Mouse (Mus musculus) midbrain, embryonic 11.5 days (tissue): ENCODE measurements around the gene Efcab5. TPM values are rescaled to one million over a fixed set of nuclear protein-coding genes. Genes with fewer than 3 reads are reported as not detected.
A peak's percentile ranks its signal among the peaks of the same experiment; 100 is the strongest.
"Not testable (repeated sequence)": the region's sequence is repeated elsewhere in the genome, so short reads cannot be mapped to it uniquely, and the experiment has no call there.

ENCODE experiments used
- ATAC-seq: fragments of 200-750 bp; cut with Nextera tagmentation; 2 replicates; pipeline ENCODE4 v1.8.0; 2017; ENCODE audit warnings: moderate TSS enrichment, moderate library complexity; ENCODE audit not compliant: low FRiP score
- DNase-seq: peaks from one replicate; pipeline ENCODE4 v3.0.0; 2015; ENCODE audit warnings: low spot score; ENCODE audit errors: missing footprints
- H3K27ac ChIP-seq: fragments of 300-500 bp; sonication (generic); 2 replicates; pipeline ENCODE4 v1.5.1; 2014; ENCODE audit warnings: low read depth, low read length
- H3K27me3 ChIP-seq: fragments of 300-500 bp; sonication (generic); 2 replicates; pipeline ENCODE4 v1.6.1; 2014; ENCODE audit warnings: mild to moderate bottlenecking, low read length, moderate library complexity, mixed read lengths; ENCODE audit not compliant: control insufficient read depth, insufficient read depth
- H3K36me3 ChIP-seq: fragments of 300-500 bp; sonication (generic); 2 replicates; pipeline ENCODE4 v1.6.1; 2014; ENCODE audit warnings: mild to moderate bottlenecking, low read length, moderate library complexity, mixed read lengths; ENCODE audit not compliant: control insufficient read depth, insufficient read depth
- H3K4me1 ChIP-seq: fragments of 300-500 bp; sonication (generic); 2 replicates; pipeline ENCODE4 v1.6.1; 2014; ENCODE audit warnings: low read length; ENCODE audit not compliant: control insufficient read depth, insufficient read depth
- H3K4me2 ChIP-seq: fragments of 300-500 bp; sonication (generic); 2 replicates; pipeline ENCODE4 v1.6.1; 2014; ENCODE audit warnings: mild to moderate bottlenecking, moderate library complexity
- H3K4me3 ChIP-seq: fragments of 300-500 bp; sonication (generic); 2 replicates; pipeline ENCODE4 v1.5.1; 2014; ENCODE audit warnings: low read depth, low read length
- H3K9ac ChIP-seq: fragments of 300-500 bp; sonication (generic); 2 replicates; pipeline ENCODE4 v1.6.1; 2014; ENCODE audit warnings: low read length
- H3K9me3 ChIP-seq: fragments of 300-500 bp; sonication (generic); 2 replicates; pipeline ENCODE4 v1.6.1; 2016; ENCODE audit warnings: low read length; ENCODE audit not compliant: control insufficient read depth
- WGBS: fragments of 180-500 bp; shearing (Covaris S2); extraction: QIAGEN DNeasy Blood & Tissue Kit; methylation state at CpG from one replicate; pipeline ENCODE4 v1.1.7; 2014; 5-methylcytosine and 5-hydroxymethylcytosine counted together
- polyA plus RNA-seq: library from polyadenylated mRNA; unstranded; fragments of >200 nt; fragmentation: Nextera tagmentation; extraction: Ambion mirVana; gene quantifications from 2 replicates; pipeline ENCODE4 v1.2.1, GENCODE M21; 2014

Gene Efcab5
- polyA plus RNA-seq, 1 experiment from 2014 or later = 0.25 TPM

GRCm38 (mm10) chr11:77128562-77128961, 60.2 kb downstream of the Efcab5 start:
- Histone ChIP-seq H3K27ac (no peak overlapping the region), H3K4me2 (no peak overlapping the region)
- WGBS = 86% methylated on average over 3 of the region's 3 CpGs

GRCm38 (mm10) chr11:77111141-77111540, 77.6 kb downstream of the Efcab5 start:
- no peak overlapping the region for H3K4me2 ChIP-seq
- no peaks in the 10 kb centered on the region for H3K4me1 ChIP-seq
- no peak overlapping the region for H3K27ac ChIP-seq
- no peak overlapping the region for H3K4me3 ChIP-seq
- DNase-seq (no peak), ATAC-seq (no peak)
- H3K36me3 ChIP-seq = no peaks in the 10 kb centered on the region
- no peaks in the 10 kb centered on the region for H3K27me3 ChIP-seq
- H3K9ac ChIP-seq = no peak overlapping the region
- no peaks in the 10 kb centered on the region for H3K9me3 ChIP-seq
- WGBS = 88% methylated on average over 6 of the region's 6 CpGs

More at GRCm38 (mm10) chr11:77128562-77128961, 60.2 kb downstream of the Efcab5 start:
- Histone ChIP-seq H3K4me3 (no peak overlapping the region), H3K4me1 (no peaks in the 10 kb centered on the region), H3K36me3 (no peaks in the 10 kb centered on the region), H3K9me3 (no peaks in the 10 kb centered on the region), H3K9ac (no peak overlapping the region), H3K27me3 (no peaks in the 10 kb centered on the region)
- DNase-seq (no peak), ATAC-seq (no peak)

- Histone ChIP-seq H3K9ac (no peak overlapping the region), H3K4me3 (no peak overlapping the region), H3K4me2 (no peak overlapping the region), H3K27me3 (no peaks in the 10 kb centered on the region), H3K9me3 (no peaks in the 10 kb centered on the region), H3K36me3 (no peaks in the 10 kb centered on the region), H3K27ac (no peak overlapping the region), H3K4me1 (no peaks in the 10 kb centered on the region)
- 93% methylated on average over 6 of the region's 6 CpGs for WGBS
- DNase-seq (no peak), ATAC-seq (no peak)
These were observed 80.3 kb downstream of the Efcab5 start for GRCm38 (mm10) chr11:77108442-77108841.

- H3K27me3 ChIP-seq, H3K4me2 ChIP-seq, H3K36me3 ChIP-seq, H3K9ac ChIP-seq, H3K4me3 ChIP-seq, ATAC-seq, H3K9me3 ChIP-seq, H3K27ac ChIP-seq, DNase-seq, H3K4me1 ChIP-seq: not testable (repeated sequence)
- WGBS = 76% methylated on average over 12 of the region's 12 CpGs
These were observed 80.9 kb downstream of the Efcab5 start for GRCm38 (mm10) chr11:77107872-77108271.

- 94% methylated on average over 6 of the region's 6 CpGs for WGBS
- no peak overlapping the region for H3K9ac ChIP-seq
- ATAC-seq (no peak), DNase-seq (no peak)
- no peak overlapping the region for H3K27ac ChIP-seq
- no peaks in the 10 kb centered on the region for H3K4me1 ChIP-seq
- no peaks in the 10 kb centered on the region for H3K27me3 ChIP-seq
- H3K4me2 ChIP-seq = no peak overlapping the region
- H3K4me3 ChIP-seq = no peak overlapping the region
- H3K9me3 ChIP-seq = no peaks in the 10 kb centered on the region
- H3K36me3 ChIP-seq = no peaks in the 10 kb centered on the region
These were observed 81.8 kb downstream of the Efcab5 start for GRCm38 (mm10) chr11:77106961-77107360.

GRCm38 (mm10) chr11:77100137-77100937, 88.4 kb downstream of the Efcab5 start:
- H3K36me3 ChIP-seq = no peaks in the 10 kb centered on the region
- WGBS = 16% methylated on average over 10 of the region's 10 CpGs
- H3K4me2 ChIP-seq = no peak overlapping the region
- no peaks in the 10 kb centered on the region for H3K4me1 ChIP-seq
- ATAC-seq (peak; percentile 54; the same call in 1 of the 2 replicates), DNase-seq (peak; percentile 99)
- H3K9me3 ChIP-seq = no peaks in the 10 kb centered on the region
- H3K27ac ChIP-seq = no peak overlapping the region
- no peak overlapping the region for H3K9ac ChIP-seq
- no peak overlapping the region for H3K4me3 ChIP-seq
- H3K27me3 ChIP-seq = no peaks in the 10 kb centered on the region

GRCm38 (mm10) chr11:77098332-77098972, 90.3 kb downstream of the Efcab5 start:
- WGBS = 79% methylated on average over 19 of the region's 19 CpGs
- no peak overlapping the region for H3K27ac ChIP-seq
- ATAC-seq (no peak), DNase-seq (no peak)
- H3K4me1 ChIP-seq = no peaks in the 10 kb centered on the region
- no peaks in the 10 kb centered on the region for H3K27me3 ChIP-seq
- H3K4me2 ChIP-seq = no peak overlapping the region
- no peaks in the 10 kb centered on the region for H3K9me3 ChIP-seq
- H3K36me3 ChIP-seq = no peaks in the 10 kb centered on the region
- H3K4me3 ChIP-seq = no peak overlapping the region
- no peak overlapping the region for H3K9ac ChIP-seq

GRCm38 (mm10) chr11:77096991-77097390, 91.8 kb downstream of the Efcab5 start:
- no peaks in the 10 kb centered on the region for H3K4me1 ChIP-seq
- no peak for DNase-seq
- no peaks in the 10 kb centered on the region for H3K36me3 ChIP-seq
- H3K4me2 ChIP-seq = no peak overlapping the region
- 75% methylated on average over 7 of the region's 7 CpGs for WGBS
- no peak for ATAC-seq
- H3K27me3 ChIP-seq = no peaks in the 10 kb centered on the region
- no peak overlapping the region for H3K9ac ChIP-seq
- H3K4me3 ChIP-seq = no peak overlapping the region
- H3K27ac ChIP-seq = no peak overlapping the region
- no peaks in the 10 kb centered on the region for H3K9me3 ChIP-seq

- 80% methylated on average over 3 of the region's 3 CpGs for WGBS
- ATAC-seq (no peak), DNase-seq (no peak)
- Histone ChIP-seq H3K27ac (no peak overlapping the region), H3K4me1 (no peaks in the 10 kb centered on the region), H3K4me2 (no peak overlapping the region), H3K27me3 (no peaks in the 10 kb centered on the region), H3K9me3 (no peaks in the 10 kb centered on the region), H3K9ac (no peak overlapping the region), H3K4me3 (no peak overlapping the region), H3K36me3 (no peaks in the 10 kb centered on the region)
These were observed 92.2 kb downstream of the Efcab5 start for GRCm38 (mm10) chr11:77096581-77096980.
